Mouse (Mus musculus) heart, postnatal 0 days (tissue): ENCODE data around the gene St3gal3. TPM values are rescaled to one million over a fixed set of nuclear protein-coding genes. Genes with fewer than 3 reads are reported as not detected.

Experiments used
- ATAC-seq: fragments of 200-750 bp; cut with Nextera tagmentation; 2 replicates; pipeline ENCODE4 v1.8.0; 2017; ENCODE audit warnings: low read depth, moderate number of reproducible peaks, moderate library complexity; ENCODE audit not compliant: insufficient read depth
- DNase-seq: peaks from one replicate; pipeline ENCODE4 v3.0.0-alpha.2; 2016; ENCODE audit warnings: low spot score
- H3K27ac ChIP-seq: fragments of 300-500 bp; sonication (generic); 2 replicates; pipeline ENCODE4 v1.5.1; 2014; ENCODE audit warnings: low read depth, mild to moderate bottlenecking
- H3K27me3 ChIP-seq: fragments of 300-500 bp; sonication (generic); 2 replicates; pipeline ENCODE4 v1.6.1; 2014; ENCODE audit warnings: low read length, mixed read lengths; ENCODE audit not compliant: control insufficient read depth, insufficient read depth
- H3K36me3 ChIP-seq: fragments of 300-500 bp; sonication (generic); replicated peaks from 2 replicates; pipeline ENCODE4 v1.6.1; 2014; ENCODE audit warnings: low read length, mixed read lengths; ENCODE audit not compliant: control insufficient read depth, insufficient read depth
- H3K4me1 ChIP-seq: fragments of 300-500 bp; sonication (generic); 2 replicates; pipeline ENCODE4 v1.6.1; 2014; ENCODE audit warnings: antibody characterized with exemption; ENCODE audit not compliant: control insufficient read depth, insufficient read depth
- H3K4me2 ChIP-seq: fragments of 300-500 bp; sonication (generic); 2 replicates; pipeline ENCODE4 v1.6.1; 2014; ENCODE audit warnings: low read depth, mild to moderate bottlenecking, low read length, moderate library complexity
- H3K4me3 ChIP-seq: fragments of 300-500 bp; sonication (generic); 2 replicates; pipeline ENCODE4 v1.5.1; 2014; ENCODE audit warnings: low read depth, low read length
- H3K9ac ChIP-seq: fragments of 300-500 bp; sonication (generic); replicated peaks from 2 replicates; pipeline ENCODE4 v1.6.1; 2014; ENCODE audit warnings: low read depth, low read length, mixed read lengths
- H3K9me3 ChIP-seq: fragments of 300-500 bp; sonication (generic); replicated peaks from 2 replicates; pipeline ENCODE4 v1.6.1; 2016; ENCODE audit warnings: low read length; ENCODE audit not compliant: control insufficient read depth
- CTCF ChIP-seq: IDR thresholded peaks from 2 replicates; pipeline ENCODE4 v1.5.1; 2016; ENCODE audit warnings: antibody characterized with exemption, control low read depth, low read depth
- EP300 ChIP-seq: IDR thresholded peaks from 2 replicates; pipeline ENCODE4 v1.6.1; 2016; ENCODE audit warnings: antibody characterized with exemption, low read depth
- WGBS: fragments of 180-500 bp; shearing (Covaris S2); extraction: QIAGEN DNeasy Blood & Tissue Kit; methylation state at CpG from one replicate; pipeline ENCODE4 v1.1.7; 2014; 5-methylcytosine and 5-hydroxymethylcytosine counted together
- polyA plus RNA-seq: library from polyadenylated mRNA; unstranded; fragments of >200 nt; fragmentation: Nextera tagmentation; extraction: Ambion mirVana; gene quantifications from 2 replicates; pipeline ENCODE4 v1.2.1, GENCODE M21; 2015
- total RNA-seq: library from RNA; depleted of rRNA; stranded (reverse); fragments of >200 nt; gene quantifications from 2 replicates; pipeline ENCODE4 v1.2.3, GENCODE M21; 2014; ENCODE audit warnings: low replicate concordance

St3gal3 gene
- total and polyA plus RNA-seq, 2 experiments from 2014 or later, result 8.2 to 44.5 TPM

GRCm38 (mm10) chr4:118085025-118085424, 49.7 kb downstream of the St3gal3 start:
- Histone ChIP-seq H3K9ac (no peak overlapping the region), H3K9me3 (no peaks in the 10 kb centered on the region), H3K4me1 (no peaks in the 10 kb centered on the region; the same call in 1 of the 2 replicates), H3K36me3 (no peaks in the 10 kb centered on the region), H3K4me2 (no peak overlapping the region), H3K4me3 (no peak overlapping the region), H3K27ac (no peak overlapping the region), H3K27me3 (no peaks in the 10 kb centered on the region)
- DNase-seq (no peak), ATAC-seq (no peak)
- no peak for TF ChIP-seq EP300
- TF ChIP-seq CTCF, result no peak
- 45% methylated on average over 4 of the region's 4 CpGs for WGBS

DNA sequence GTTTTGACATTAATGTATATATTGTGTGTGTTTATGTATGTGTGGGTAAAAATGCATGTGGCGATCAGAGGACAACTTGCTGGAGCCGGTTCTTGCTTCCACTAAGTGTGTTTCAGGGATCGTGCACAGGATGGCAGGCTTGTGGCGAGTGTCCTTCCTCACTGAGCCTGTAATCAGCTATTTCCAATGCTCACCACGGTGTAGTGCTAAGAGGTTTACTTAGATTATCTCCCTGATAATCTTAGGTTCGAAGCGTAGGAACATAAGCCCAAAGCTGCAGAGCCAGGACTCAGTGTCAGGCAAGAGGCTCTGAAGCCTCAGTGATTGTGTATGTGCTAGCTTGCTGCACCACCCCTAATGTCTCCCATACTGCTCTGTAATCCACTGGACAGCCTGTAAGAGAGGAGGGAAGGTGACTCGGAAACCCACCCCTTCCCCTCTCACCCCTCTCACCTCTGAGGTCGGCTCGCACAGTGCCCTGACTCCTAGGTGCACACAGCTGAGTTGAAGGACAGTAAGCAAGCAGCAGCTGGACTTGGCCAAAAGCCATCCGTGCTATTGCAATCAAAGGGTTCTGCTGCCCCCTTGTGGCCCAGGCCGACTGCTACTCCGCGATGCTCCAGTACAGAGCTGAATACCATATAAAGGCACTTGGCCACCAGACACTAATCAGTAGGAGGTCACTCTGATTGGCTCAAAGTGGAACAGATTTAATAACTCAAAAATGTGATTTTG, 51.3 kb downstream of the St3gal3 start:
- H3K27me3 ChIP-seq, result no peaks in the 10 kb centered on the region
- H3K4me2 ChIP-seq, result no peak overlapping the region
- no peaks in the 10 kb centered on the region; the same call in 1 of the 2 replicates for H3K4me1 ChIP-seq
- TF ChIP-seq EP300 (no peak), CTCF (peak; percentile 99)
- peak; percentile 93 for ATAC-seq
- WGBS, result 27% methylated on average over 14 of the region's 14 CpGs
- no peak overlapping the region for H3K27ac ChIP-seq
- H3K9me3 ChIP-seq, result no peaks in the 10 kb centered on the region
- DNase-seq, result peak; percentile 92
- H3K36me3 ChIP-seq, result no peaks in the 10 kb centered on the region
- no peak overlapping the region for H3K9ac ChIP-seq
- H3K4me3 ChIP-seq, result no peak overlapping the region

GRCm38 (mm10) chr4:118081608-118082331, 52.9 kb downstream of the St3gal3 start:
- H3K9ac ChIP-seq, result no peak overlapping the region

DNA sequence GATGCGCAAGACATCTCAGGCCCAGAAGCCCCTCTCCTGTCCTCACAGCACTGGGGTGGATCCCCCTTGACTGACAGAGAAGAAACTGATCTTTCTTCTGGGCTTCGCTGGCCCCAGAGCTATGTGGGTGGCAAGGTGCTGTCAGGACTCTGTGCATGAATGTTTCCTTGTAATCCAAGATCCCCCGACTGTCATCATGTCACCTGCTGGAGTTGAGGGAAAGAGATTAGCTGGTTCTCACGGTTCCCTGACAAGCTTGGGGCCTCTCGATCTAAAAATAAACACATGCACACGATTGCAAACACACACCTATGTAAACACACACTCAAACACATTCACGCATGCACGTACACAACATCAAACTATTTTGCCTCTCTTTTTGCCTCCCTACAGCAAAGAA, 54.2 kb downstream of the St3gal3 start:
- no peaks in the 10 kb centered on the region; the same call in 1 of the 2 replicates for H3K4me1 ChIP-seq
- H3K4me2 ChIP-seq, result no peak overlapping the region
- H3K27ac ChIP-seq, result no peak overlapping the region
- no peaks in the 10 kb centered on the region for H3K9me3 ChIP-seq
- WGBS, result 36% methylated on average over 8 of the region's 8 CpGs
- ATAC-seq (no peak), DNase-seq (no peak)
- H3K36me3 ChIP-seq, result no peaks in the 10 kb centered on the region
- TF ChIP-seq CTCF, result no peak
- no peak for TF ChIP-seq EP300
- no peak overlapping the region for H3K9ac ChIP-seq
- H3K4me3 ChIP-seq, result no peak overlapping the region
- H3K27me3 ChIP-seq, result no peaks in the 10 kb centered on the region

More at GRCm38 (mm10) chr4:118081608-118082331, 52.9 kb downstream of the St3gal3 start:
- H3K36me3 ChIP-seq, result no peaks in the 10 kb centered on the region
- no peak for ATAC-seq
- H3K27ac ChIP-seq, result no peak overlapping the region
- no peaks in the 10 kb centered on the region for H3K9me3 ChIP-seq
- WGBS, result 79% methylated on average over 18 of the region's 18 CpGs
- H3K4me3 ChIP-seq, result no peak overlapping the region
- no peak for DNase-seq
- H3K4me2 ChIP-seq, result no peak overlapping the region
- no peaks in the 10 kb centered on the region; the same call in 1 of the 2 replicates for H3K4me1 ChIP-seq
- no peak for TF ChIP-seq CTCF
- no peak for TF ChIP-seq EP300
- H3K27me3 ChIP-seq, result no peaks in the 10 kb centered on the region

DNA sequence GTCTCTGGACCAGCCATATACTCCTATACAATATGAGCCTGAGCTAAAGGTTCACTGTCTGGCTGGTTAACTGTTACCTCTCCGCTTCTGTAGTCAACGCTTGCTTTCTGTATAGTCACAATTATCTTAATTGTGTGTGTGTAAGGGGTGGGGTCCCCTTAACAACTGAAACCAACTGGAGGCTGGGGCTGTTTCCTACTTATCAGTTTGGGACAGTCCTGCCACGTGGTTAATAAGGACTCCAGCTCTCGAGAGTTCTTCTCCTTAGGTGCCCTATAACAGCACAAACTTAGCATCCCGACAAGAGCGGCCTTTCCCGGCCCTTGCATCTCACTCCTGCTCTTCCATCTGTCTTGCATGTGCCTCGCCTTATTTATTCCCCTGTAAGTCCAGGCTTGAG, 55.5 kb downstream of the St3gal3 start:
- Histone ChIP-seq H3K36me3 (no peaks in the 10 kb centered on the region), H3K9me3 (no peaks in the 10 kb centered on the region), H3K27me3 (no peaks in the 10 kb centered on the region), H3K27ac (no peak overlapping the region), H3K4me1 (no peaks in the 10 kb centered on the region; the same call in 1 of the 2 replicates), H3K4me2 (no peak overlapping the region), H3K9ac (no peak overlapping the region), H3K4me3 (no peak overlapping the region)
- ATAC-seq (no peak), DNase-seq (no peak)
- no peak for TF ChIP-seq CTCF
- TF ChIP-seq EP300, result no peak
- WGBS, result 82% methylated on average over 8 of the region's 8 CpGs
